Mouse (Mus musculus): ENCODE results near the gene Rbfox1. TPM values are rescaled to one million over a fixed set of nuclear protein-coding genes. Genes with fewer than 3 reads are reported as not detected.

The Rbfox1 gene
- polyA plus RNA-seq, 1 experiment from 2014 or later = 52.1 TPM

DNA sequence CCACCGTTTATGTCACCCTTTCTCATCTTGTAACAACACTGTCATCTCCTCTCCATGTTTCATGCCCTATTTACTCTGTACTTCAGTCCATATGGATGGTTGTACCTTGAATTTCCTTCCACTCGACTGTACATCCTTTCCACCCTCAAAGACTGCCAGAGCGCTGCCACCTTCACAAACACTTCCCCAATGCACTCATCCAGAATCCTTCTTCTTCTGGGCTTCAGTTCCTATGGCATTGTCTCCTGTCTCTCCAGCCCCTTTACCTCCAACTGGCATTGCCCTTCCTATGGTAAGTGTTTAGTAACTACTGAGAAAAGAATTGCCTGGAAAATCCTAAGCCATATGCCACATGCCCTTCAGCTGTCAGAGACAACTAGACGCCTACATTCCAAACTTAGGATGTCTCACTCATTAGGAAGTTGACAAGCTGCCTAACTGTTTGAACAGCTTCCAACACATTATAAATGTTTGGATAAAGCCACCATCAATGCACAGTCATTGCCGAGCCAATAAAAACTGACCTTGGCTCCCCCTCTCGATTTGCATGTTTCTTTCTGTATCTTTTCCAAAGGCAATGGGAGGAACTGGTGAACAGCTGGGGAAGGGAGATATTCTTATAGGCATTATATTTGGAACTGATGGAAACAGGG, 505.2 kb downstream of the Rbfox1 start:
- no peak overlapping the region for H3K4me3 ChIP-seq
- no peaks in the 10 kb centered on the region for H3K27me3 ChIP-seq
- no peak overlapping the region for H3K9ac ChIP-seq
- H3K27ac ChIP-seq = no peak overlapping the region
- H3K4me2 ChIP-seq = no peak overlapping the region
- no peaks in the 10 kb centered on the region for H3K36me3 ChIP-seq (ENCODE audit: poor library complexity, severe bottlenecking)
- no peaks in the 10 kb centered on the region for H3K9me3 ChIP-seq (replicated peaks)
- WGBS = 76% methylated on average over 6 of the region's 6 CpGs
- no peaks in the 10 kb centered on the region for H3K4me1 ChIP-seq
- ATAC-seq = no peak

DNA sequence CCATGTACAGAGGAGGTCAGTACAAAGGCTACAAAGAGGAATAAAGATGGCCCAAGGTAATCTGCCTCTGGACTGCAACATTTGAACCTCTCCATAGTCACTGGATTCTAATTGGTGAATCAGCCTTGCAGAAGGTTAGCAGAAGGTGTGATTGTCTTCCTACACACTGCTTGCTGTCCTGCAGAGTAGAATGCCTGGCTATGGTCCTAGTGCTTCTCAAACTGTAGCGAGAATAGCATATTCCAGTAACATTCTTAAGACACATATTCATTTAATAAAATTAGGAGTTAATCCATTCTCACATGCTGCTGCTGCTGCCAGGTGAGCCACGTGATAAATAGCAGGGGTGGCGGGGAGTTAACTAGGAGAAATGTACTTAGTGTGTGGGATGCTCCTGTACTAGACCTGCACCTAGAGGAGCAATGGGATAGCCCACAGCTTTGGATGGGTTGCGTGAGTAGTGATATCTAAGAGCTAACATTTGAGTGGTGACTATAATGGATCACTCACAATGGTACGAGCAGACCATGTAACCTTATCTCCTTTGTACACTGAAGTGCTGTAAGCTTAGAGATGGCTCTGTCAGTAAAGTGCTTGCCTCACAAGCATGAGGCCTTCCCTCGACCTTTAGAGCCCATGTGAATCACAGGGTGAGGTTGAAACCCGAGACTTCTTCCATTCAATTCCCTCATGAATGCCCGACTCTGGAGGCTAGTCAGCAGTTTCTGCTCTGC, 511.7 kb downstream of the Rbfox1 start:
- WGBS = 63% methylated on average over 8 of the region's 8 CpGs
- H3K36me3 ChIP-seq (ENCODE audit: poor library complexity, severe bottlenecking) = no peaks in the 10 kb centered on the region
- no peaks in the 10 kb centered on the region for H3K4me1 ChIP-seq
- no peak overlapping the region for H3K27ac ChIP-seq
- H3K9ac ChIP-seq = no peak overlapping the region
- no peak overlapping the region for H3K4me2 ChIP-seq
- no peaks in the 10 kb centered on the region for H3K9me3 ChIP-seq (replicated peaks)
- no peak for ATAC-seq
- H3K27me3 ChIP-seq = no peaks in the 10 kb centered on the region
- H3K4me3 ChIP-seq = no peak overlapping the region

DNA sequence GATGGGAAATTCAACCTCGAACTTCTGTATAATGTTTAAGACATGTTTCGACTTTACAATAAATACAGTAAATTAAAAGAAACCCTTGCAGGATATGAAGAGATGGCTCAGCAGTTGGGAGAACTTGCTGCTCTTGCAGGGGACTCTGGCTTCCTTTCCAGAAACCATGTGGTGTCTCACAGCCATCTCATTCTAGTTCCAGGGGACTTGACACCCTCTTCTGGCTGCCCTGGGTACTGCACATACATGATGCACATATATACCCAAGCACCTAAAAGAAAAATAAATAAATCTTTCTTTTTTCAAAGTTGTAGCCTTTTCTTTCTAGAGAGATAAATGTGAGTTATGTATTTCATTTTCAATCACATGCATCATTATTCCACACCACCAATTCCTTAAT, 512.5 kb downstream of the Rbfox1 start:
- no peak overlapping the region for H3K9ac ChIP-seq
- H3K4me2 ChIP-seq = no peak overlapping the region
- H3K4me3 ChIP-seq = no peak overlapping the region
- no peak for ATAC-seq
- no peaks in the 10 kb centered on the region for H3K9me3 ChIP-seq (replicated peaks)
- no peaks in the 10 kb centered on the region for H3K4me1 ChIP-seq
- H3K27me3 ChIP-seq = no peaks in the 10 kb centered on the region
- H3K36me3 ChIP-seq (ENCODE audit: poor library complexity, severe bottlenecking) = no peaks in the 10 kb centered on the region
- WGBS = 97% methylated on average over 2 of the region's 2 CpGs
- no peak overlapping the region for H3K27ac ChIP-seq

DNA sequence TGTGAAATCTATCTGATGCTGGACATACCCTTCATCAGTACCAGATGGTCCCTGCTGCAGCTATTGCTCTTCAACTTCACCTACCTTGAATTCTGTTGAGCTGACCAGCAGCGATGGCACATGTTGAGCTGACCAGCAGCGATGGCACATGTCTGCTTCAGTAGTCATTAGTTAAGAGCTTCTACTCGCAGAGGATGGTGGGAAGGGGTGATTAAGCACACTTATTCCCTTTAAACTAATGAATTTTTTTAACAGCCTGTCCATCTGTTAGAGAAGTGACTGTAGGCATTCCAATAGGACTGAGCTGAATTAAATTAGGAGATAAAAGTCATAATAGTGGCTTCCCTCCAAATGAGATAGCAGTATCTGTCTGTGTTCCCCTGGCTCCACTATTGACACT, 517.7 kb downstream of the Rbfox1 start:
- H3K36me3 ChIP-seq (ENCODE audit: poor library complexity, severe bottlenecking) = no peaks in the 10 kb centered on the region
- H3K4me1 ChIP-seq = no peaks in the 10 kb centered on the region
- H3K9me3 ChIP-seq (replicated peaks) = no peaks in the 10 kb centered on the region
- no peaks in the 10 kb centered on the region for H3K27me3 ChIP-seq
- H3K4me2 ChIP-seq = no peak overlapping the region
- 77% methylated on average over 3 of the region's 3 CpGs for WGBS
- no peak overlapping the region for H3K9ac ChIP-seq
- no peak overlapping the region for H3K4me3 ChIP-seq
- no peak for ATAC-seq
- H3K27ac ChIP-seq = no peak overlapping the region

DNA sequence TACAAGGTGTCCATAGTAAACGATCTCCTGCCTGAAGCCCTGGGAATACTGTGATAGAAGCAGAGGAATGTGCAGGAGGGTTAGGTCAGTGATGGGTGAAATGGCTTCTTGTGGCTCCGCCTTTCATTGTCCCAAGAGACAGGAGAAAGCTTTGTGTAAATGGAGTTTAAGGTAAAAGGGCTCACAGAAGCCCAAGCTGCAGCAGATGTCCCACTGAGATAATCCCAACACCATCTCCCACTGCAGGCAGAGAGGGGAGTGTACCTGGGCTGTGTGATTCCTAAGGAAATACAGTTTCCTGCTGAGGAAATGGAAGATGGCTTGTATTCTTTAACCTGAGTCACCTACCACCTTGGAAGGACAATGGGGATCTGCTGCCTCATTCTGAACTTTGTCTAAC, 529.7 kb downstream of the Rbfox1 start:
- Histone ChIP-seq H3K9ac (no peak overlapping the region), H3K9me3 (replicated peaks) (no peaks in the 10 kb centered on the region), H3K27me3 (peaks cover 8% of the 10 kb centered on the region; the same call in 1 of the 2 replicates), H3K27ac (no peak overlapping the region), H3K36me3 (ENCODE audit: poor library complexity, severe bottlenecking) (no peaks in the 10 kb centered on the region), H3K4me1 (no peaks in the 10 kb centered on the region), H3K4me3 (no peak overlapping the region), H3K4me2 (no peak overlapping the region)
- WGBS = 23% methylated on average over 2 of the region's 2 CpGs
- ATAC-seq = no peak

DNA sequence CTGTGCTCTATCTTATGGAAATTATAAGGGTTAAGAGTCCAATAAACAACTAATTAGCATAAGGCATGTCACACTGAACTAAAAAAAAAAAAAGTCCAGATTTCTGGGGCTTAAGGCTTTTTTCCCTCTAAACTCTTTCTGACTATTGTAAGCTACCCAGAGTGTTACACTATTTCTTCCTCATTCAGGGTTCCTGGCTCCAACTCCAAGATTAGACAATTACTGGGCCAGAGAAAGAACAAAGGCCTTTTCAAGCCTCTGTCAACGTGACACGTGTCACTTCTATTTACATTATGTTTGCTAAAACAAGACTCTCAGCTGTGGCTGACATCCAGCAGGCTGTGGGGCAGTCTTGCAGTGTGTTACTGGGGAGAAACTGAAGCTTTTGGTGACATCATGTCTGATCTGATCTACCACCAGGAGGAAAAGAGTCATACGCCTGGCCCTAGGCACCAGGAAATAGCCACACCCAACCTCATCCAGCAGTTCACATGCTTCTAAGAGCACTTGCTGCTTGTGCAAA, 536.5 kb downstream of the Rbfox1 start:
- Histone ChIP-seq H3K9ac (no peak overlapping the region), H3K4me3 (no peak overlapping the region), H3K4me2 (no peak overlapping the region), H3K27me3 (peaks cover 18% of the 10 kb centered on the region; the same call in 1 of the 2 replicates), H3K36me3 (ENCODE audit: poor library complexity, severe bottlenecking) (no peaks in the 10 kb centered on the region), H3K9me3 (replicated peaks) (no peaks in the 10 kb centered on the region; the same call in 1 of the 2 replicates), H3K4me1 (no peaks in the 10 kb centered on the region), H3K27ac (no peak overlapping the region)
- peak; percentile 59 for ATAC-seq
- WGBS = 25% methylated on average over 3 of the region's 3 CpGs

DNA sequence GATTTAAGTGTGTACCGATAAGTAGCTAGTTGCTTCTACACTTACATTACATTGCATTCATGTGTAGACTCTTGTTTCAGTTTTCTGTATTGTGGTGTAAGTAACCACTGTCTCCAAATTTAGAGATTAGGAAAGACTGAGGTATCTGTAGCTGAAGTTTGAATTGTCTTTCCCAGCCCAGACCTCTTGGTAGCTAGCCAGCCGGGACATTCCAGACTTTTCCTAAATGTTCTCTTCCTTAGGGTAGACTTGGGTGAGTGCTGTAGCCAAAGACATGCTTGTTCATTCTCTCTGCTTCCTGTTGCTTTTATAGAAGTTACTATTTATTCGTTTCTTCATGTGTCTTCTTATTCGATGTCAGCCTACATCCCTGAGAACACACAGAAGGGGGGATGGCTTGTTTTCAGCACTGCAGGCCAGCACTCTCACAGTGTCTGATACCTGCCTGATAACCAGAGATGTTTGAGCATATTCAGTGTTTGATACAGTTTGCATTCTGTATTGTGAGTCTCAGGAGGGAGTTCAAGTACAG, 538.8 kb downstream of the Rbfox1 start:
- Histone ChIP-seq H3K4me3 (no peak overlapping the region), H3K4me2 (no peak overlapping the region), H3K9me3 (replicated peaks) (no peaks in the 10 kb centered on the region; the same call in 1 of the 2 replicates), H3K27ac (no peak overlapping the region), H3K27me3 (peaks cover 18% of the 10 kb centered on the region; the same call in 1 of the 2 replicates), H3K9ac (no peak overlapping the region), H3K4me1 (no peaks in the 10 kb centered on the region), H3K36me3 (ENCODE audit: poor library complexity, severe bottlenecking) (no peaks in the 10 kb centered on the region)
- no peak for ATAC-seq
- WGBS = 94% methylated on average over 4 of the region's 4 CpGs

DNA sequence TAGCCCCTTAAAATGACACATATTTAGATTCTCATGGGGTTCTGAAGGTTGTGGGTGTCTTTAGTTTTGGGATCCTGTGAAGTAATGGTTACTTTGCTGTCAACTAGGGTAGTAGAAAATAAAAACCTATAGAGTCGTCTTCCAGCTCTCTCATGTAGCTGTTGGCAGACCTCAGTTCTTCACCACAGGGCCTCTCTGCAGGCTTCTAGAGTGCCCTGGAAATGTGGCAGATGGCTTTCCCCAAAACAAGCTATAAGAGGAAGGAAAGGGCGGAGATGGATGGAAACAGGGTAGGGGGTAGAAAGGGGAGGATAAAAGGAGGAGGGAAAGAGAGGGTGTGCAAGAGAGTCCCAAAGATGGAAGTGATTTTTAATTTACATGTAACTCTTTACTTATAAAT, 539.6 kb downstream of the Rbfox1 start:
- ATAC-seq = no peak
- WGBS = 89% methylated on average over 2 of the region's 2 CpGs
- H3K9me3 ChIP-seq (replicated peaks) = no peaks in the 10 kb centered on the region; the same call in 1 of the 2 replicates
- no peak overlapping the region for H3K4me3 ChIP-seq
- H3K4me2 ChIP-seq = no peak overlapping the region
- H3K9ac ChIP-seq = no peak overlapping the region
- H3K4me1 ChIP-seq = no peaks in the 10 kb centered on the region
- H3K27ac ChIP-seq = no peak overlapping the region
- peaks cover 12% of the 10 kb centered on the region; the same call in 1 of the 2 replicates for H3K27me3 ChIP-seq
- no peaks in the 10 kb centered on the region for H3K36me3 ChIP-seq (ENCODE audit: poor library complexity, severe bottlenecking)

DNA sequence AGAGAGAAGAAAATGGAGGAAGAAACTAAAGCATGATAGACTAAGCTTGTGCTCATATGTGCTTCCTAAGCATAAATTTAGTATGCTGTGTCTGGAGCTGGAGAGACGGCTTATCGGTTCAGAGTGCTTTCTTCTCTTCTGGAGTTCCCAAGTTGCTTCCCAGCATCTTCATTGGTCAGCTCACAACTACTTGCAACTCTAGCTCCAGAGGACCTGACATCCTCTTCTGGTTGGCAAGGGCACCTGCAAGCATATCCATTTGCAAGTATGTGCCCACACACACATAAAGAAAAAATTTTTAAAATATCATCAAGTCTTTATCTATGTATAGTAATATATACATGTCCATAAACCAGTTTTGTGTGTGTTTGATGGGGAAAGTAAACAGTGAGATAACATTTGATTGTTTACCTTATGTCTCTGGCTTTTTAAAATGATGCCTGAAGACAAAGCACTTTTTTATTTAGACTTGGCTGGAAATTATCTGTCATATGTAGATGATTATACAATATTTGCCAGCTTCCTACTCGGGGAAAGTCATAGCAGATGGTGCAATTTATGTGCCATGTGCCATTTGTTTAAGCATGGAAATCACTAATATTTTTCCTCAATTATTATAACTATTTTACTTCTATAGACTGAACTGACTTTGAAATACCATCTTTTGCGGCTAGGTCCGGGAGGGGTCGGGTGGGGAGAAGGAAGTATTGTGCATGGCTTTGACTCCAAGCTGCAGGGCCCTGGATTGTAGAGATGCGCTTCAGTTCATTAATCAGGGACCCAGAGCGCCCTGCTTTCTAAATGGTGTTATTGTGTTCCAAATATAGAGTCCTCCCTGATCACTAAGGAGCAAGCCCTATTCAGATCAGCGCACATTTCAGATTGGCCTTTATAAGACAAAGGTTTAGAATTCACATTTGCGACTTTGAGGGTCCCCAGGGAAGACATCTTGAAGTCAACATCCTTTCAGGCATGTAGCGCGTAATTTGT, 542.4 kb downstream of the Rbfox1 start:
- no peak for ATAC-seq
- Histone ChIP-seq H3K36me3 (ENCODE audit: poor library complexity, severe bottlenecking) (no peaks in the 10 kb centered on the region), H3K9ac (no peak overlapping the region), H3K27ac (no peak overlapping the region), H3K4me3 (no peak overlapping the region), H3K4me1 (no peaks in the 10 kb centered on the region), H3K27me3 (peaks cover 5% of the 10 kb centered on the region; the same call in 1 of the 2 replicates), H3K9me3 (replicated peaks) (no peaks in the 10 kb centered on the region), H3K4me2 (no peak overlapping the region)
- 70% methylated on average over 12 of the region's 12 CpGs for WGBS

DNA sequence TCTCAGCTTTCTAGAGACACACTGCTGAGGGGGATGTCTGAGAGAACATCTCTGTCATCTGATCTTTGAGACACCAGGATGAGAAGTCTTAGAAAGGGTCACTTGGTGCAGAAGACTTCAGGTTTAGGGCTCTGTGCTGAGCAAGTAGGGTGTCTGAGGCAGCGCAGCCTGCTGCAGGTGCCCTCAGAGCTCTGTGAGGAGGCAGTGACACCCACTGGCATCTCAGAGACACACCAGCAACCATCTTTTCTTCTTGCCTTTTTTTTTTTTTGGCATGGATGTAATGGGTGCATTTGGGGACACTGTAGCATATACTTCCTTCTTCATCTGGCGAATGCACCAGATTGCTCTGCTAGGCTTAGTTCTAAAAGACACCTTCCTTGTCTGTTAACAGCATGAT, 545.8 kb downstream of the Rbfox1 start:
- Histone ChIP-seq H3K4me1 (no peaks in the 10 kb centered on the region), H3K9me3 (replicated peaks) (no peaks in the 10 kb centered on the region), H3K4me2 (no peak overlapping the region), H3K27me3 (no peaks in the 10 kb centered on the region), H3K36me3 (ENCODE audit: poor library complexity, severe bottlenecking) (no peaks in the 10 kb centered on the region), H3K27ac (no peak overlapping the region), H3K9ac (no peak overlapping the region), H3K4me3 (no peak overlapping the region)
- ATAC-seq = no peak
- WGBS = 93% methylated on average over 2 of the region's 2 CpGs

DNA sequence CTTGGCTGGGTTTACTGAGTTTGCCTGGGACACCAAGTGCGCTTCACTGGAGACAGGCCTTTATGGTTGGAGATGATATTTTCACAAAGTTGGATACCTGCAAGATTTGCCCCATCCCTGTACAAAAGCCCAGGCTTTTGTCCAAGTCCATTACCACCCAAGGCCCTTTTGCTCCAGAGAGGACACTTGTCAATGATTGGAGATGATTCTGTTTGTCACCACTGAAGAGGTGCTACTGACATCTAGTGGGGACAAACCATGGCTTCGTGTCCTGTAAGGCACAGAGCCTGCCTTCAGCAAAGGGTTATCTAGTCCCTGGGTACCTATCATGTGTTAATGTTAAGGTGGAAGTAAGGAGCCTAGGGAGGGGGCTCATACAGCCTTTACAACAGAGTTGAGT, 551.3 kb downstream of the Rbfox1 start:
- H3K9ac ChIP-seq = no peak overlapping the region
- 69% methylated on average over 2 of the region's 2 CpGs for WGBS
- H3K4me2 ChIP-seq = no peak overlapping the region
- no peaks in the 10 kb centered on the region for H3K36me3 ChIP-seq (ENCODE audit: poor library complexity, severe bottlenecking)
- no peaks in the 10 kb centered on the region for H3K9me3 ChIP-seq (replicated peaks)
- no peak overlapping the region for H3K4me3 ChIP-seq
- H3K4me1 ChIP-seq = no peaks in the 10 kb centered on the region
- no peak overlapping the region for H3K27ac ChIP-seq
- ATAC-seq = no peak
- H3K27me3 ChIP-seq = no peaks in the 10 kb centered on the region; the same call in 1 of the 2 replicates

Data from forebrain, embryonic 13.5 days (tissue).